Mouse (Mus musculus): Measurements from ENCODE around the gene Adamtsl5.

The Adamtsl5 gene

GRCm38 (mm10) chr10:80320340-80320760, 27.9 kb downstream of the Adamtsl5 start, which contains the start of gene 2310011J03Rik:
TSS of gene 2310011J03Rik (minus strand) at chr10:80320537.
- DNase-seq (ENCODE audit: low spot score in 2 of 2), result peak; percentile 79 to 91

- no peak for DNase-seq (ENCODE audit: low spot score in 2 of 2)
These were observed 31.2 kb downstream of the Adamtsl5 start for GRCm38 (mm10) chr10:80317011-80317410.

- DNase-seq (ENCODE audit: low spot score in 2 of 2), result no peak
These were observed 31.8 kb downstream of the Adamtsl5 start for GRCm38 (mm10) chr10:80316359-80316781.

- no peak for DNase-seq (ENCODE audit: low spot score in 2 of 2)
These were observed 32.9 kb downstream of the Adamtsl5 start for GRCm38 (mm10) chr10:80315315-80315714.

DNA sequence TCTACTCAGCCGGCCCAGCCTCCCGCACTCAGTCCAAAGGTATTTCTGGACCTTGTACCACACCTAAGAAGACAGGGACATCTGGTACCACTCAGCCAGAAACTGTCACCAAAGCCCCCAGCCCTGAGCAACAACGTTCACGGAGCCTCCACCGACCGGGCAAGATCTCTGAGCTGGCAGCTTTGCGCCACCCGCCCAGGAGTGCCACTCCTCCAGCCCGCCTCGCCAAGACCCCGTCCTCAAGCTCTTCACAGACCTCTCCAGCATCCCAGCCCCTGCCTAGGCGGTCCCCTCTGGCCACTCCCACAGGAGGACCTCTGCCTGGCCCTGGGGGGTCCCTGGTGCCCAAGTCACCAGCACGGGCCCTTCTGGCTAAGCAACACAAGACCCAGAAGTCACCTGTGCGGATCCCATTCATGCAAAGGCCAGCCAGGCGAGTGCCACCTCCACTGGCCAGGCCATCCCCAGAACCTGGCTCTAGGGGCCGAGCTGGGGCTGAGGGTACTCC, 33.7 kb downstream of the Adamtsl5 start:
- no peak for DNase-seq (ENCODE audit: low spot score in 2 of 2)

DNA sequence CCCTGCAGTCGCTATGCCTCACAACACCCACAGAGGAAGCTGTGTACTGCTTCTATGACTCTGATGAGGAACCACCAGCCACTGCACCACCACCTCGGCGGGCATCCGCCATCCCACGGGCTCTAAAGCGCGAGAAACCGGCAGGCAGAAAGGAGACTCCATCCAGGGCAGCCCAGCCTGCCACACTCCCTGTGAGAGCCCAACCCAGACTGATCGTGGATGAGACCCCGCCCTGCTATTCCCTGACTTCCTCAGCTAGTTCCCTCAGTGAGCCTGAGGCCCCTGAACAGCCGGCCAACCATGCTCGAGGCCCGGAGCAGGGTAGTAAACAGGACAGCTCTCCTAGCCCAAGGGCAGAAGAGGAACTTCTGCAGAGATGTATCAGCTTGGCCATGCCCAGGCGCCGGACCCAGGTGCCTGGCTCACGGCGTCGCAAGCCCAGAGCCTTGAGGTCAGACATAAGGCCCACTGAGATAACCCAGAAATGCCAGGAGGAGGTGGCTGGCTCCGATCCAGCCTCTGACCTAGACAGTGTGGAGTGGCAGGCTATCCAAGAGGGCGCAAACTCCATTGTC, 34.5 kb downstream of the Adamtsl5 start:
- no peak for DNase-seq (ENCODE audit: low spot score in 2 of 2)

- no peak for DNase-seq (ENCODE audit: low spot score in 2 of 2)
These were observed 35.4 kb downstream of the Adamtsl5 start for GRCm38 (mm10) chr10:80312586-80313504.

DNA sequence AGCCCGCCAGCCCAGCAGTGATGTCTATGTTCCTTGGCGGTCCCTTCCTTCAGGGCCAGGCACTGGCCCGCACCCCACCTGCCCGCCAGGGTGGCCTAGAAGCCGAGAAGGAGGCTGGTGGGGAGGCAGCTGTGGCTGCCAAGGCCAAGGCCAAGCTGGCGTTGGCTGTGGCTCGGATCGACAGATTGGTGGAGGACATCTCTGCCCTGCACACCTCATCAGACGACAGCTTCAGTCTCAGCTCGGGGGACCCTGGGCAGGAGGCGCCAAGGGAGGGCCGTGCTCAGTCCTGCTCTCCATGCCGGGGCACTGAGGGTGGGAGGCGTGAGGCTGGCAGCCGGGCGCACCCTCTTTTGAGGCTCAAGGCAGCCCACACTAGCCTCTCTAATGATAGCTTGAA, 36.7 kb downstream of the Adamtsl5 start:
- no peak for DNase-seq (ENCODE audit: low spot score in 2 of 2)

GRCm38 (mm10) chr10:80304862-80305261, 43.4 kb downstream of the Adamtsl5 start:
- DNase-seq (ENCODE audit: low spot score in 2 of 2), result no peak

GRCm38 (mm10) chr10:80304458-80304857, 43.8 kb downstream of the Adamtsl5 start:
- DNase-seq (ENCODE audit: low spot score in 2 of 2), result no peak

GRCm38 (mm10) chr10:80302471-80302881, 45.7 kb downstream of the Adamtsl5 start:
- DNase-seq (ENCODE audit: low spot score in 2 of 2), result peak in 1 of 2 experiments; percentile 69

- no peak for DNase-seq (ENCODE audit: low spot score in 2 of 2)
These were observed 46.2 kb downstream of the Adamtsl5 start for GRCm38 (mm10) chr10:80302082-80302355.

DNA sequence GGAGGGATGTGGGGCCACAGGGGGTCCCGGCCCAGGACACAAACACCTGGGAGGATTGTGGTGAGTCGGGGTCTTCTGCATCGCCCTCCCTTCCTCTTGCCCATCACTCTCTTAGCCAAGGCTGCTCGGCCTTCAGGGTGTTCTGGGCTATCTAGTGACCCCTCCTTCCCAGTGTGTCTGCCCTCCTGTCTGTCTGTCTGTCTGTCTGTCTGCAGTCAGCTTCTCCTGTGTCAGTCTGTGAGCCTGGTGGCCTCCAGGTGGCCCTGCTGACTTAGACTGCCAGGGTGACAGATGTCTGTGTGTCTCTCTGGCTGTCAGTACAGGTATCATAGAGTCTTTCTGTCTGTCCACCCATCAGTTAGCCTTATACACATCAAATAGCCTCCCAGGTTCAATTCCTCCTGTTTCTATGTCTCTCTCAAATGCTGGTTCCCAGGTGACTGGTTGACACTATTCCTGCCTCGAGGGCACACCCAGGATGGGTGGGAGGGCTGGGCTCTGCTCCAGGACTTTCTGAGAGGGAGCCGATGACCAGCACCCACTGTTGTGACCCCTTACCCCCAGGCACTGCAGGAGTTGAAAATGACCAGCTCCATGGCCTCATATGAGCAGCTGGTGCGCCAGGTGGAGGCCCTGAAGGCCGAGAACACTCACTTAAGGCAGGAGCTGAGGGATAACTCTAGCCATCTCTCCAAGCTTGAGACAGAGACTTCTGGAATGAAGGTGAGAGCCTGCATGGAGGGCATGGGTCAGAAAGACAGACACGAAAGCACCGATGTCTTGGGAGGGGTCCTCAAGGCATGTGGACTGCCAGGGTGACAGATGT, 46.7 kb downstream of the Adamtsl5 start:
- DNase-seq (ENCODE audit: low spot score in 2 of 2), result no peak

DNA sequence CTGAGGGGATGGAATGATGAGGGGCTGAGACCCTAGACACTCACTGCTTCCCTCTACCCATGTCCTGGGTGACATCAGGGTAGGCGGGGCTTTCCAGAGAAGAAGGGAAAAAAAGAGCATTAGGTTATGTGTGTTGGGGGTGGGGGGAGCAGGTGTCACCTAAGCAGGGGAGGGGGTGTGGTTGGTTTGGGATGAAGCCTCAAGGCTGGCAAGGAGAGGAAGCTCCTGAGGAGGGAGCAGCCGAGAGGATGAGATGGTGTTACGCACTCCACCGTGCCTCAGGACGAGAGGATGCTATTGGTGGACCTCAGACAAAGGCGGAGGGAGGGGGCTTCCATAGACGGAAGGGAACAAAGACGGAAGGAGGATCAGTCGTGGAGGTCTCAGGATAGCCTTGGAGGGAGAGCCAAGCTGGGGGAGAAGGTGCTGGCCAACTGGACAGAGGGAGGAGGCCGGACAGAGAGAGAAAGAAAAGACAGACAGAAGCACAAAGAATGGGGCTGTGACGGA, 47.5 kb downstream of the Adamtsl5 start:
- no peak for DNase-seq (ENCODE audit: low spot score in 2 of 2)

DNA sequence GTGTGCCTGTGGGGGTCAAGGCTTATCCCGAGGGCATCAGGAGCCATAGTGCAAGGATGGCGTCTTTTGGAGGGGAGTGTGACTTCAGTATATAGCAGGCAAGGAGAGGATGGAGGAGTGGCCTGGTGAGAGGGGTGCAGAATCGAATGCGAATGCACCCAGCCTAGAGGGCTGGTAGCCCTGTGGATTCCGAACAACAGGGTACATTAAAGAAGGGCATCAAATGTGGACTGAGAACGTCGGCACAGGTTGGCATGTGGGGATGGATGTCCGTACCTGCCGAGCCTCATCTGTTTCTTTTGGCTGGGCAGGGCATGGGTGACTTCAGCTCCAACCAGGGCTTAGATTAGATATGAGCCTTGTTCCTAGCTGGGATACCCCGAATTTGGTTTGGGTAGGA, 48.4 kb downstream of the Adamtsl5 start:
- no peak for DNase-seq (ENCODE audit: low spot score in 2 of 2)

DNA sequence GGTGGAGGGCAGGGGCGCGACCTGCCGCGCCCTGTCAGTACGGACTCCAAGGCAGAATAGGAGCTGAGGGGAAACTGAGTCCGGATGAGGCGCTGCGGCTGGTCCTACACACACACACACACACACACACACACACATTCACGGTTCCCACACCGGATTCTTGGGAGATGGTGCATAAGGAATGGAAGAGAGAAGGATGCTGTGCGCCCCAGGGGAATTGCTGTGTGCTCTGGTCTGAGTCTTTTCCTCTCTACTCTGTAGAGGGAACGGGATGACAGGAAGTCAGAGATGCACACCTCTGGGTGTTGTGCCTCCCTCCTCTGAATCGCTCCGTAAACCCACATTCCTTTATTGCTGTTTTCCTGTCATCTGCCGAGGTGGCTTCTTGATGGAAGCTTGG, 48.9 kb downstream of the Adamtsl5 start:
- DNase-seq (ENCODE audit: low spot score in 2 of 2), result no peak

GRCm38 (mm10) chr10:80298571-80299281, 49.5 kb downstream of the Adamtsl5 start:
- DNase-seq (ENCODE audit: low spot score in 2 of 2), result peak; percentile 77 to 92

- no peak for DNase-seq (ENCODE audit: low spot score in 2 of 2)
These were observed 50.6 kb downstream of the Adamtsl5 start for GRCm38 (mm10) chr10:80297526-80298133.

GRCm38 (mm10) chr10:80296824-80297223, 51.4 kb downstream of the Adamtsl5 start:
- DNase-seq (ENCODE audit: low spot score in 2 of 2), result no peak

- DNase-seq (ENCODE audit: low spot score in 2 of 2), result peak in 1 of 2 experiments; percentile 83
These were observed 52.4 kb downstream of the Adamtsl5 start, which contains the start of gene Apc2 for GRCm38 (mm10) chr10:80295618-80296425. TSS of gene Apc2 (plus strand) at chr10:80295977.
